Comparison of ENCODE assay signal across 19 mouse cellular contexts in the genomic region with DNA sequence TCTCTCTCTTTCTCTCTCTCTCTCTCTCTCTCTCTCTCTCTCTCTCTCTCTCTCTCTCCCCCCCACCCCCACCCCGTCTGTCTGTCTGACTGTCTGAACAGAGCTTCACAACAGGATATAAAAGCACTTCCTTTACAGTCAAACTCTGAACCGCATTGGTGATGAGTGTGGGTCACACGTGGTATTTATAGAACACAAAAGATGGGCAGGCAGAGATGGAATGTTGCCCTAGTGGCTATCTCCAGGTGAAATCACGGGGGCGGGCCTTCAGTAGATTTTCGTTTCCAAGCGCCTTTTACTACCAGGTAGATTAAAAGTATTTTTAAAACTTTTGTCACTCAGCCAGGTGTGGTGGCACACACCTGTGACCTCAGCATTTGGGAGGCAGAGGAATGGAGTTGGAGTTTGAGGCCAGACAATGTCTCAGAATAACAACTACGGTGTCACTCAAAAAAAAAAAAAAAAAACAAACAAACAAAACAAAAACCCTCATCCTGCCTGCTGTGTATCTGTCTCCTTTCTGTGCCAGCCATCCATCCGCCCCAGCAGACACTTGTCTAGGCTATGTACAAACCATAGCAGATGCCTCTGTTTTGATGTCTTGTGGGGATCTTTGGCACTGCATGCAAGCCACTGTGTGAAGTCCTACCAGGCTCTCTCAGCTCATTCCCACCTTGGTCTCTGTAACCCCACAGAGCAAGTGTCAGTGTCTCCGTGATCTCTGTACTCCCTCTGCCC. TPM values are rescaled to one million over a fixed set of nuclear protein-coding genes. Genes with fewer than 3 reads are reported as not detected.
DNase-seq lines count a peak whose midpoint lies in the region; ATAC-seq and TF ChIP-seq lines count a peak whose summit lies in the region.
"Had no signal": no experiment of that assay in that cellular context is flagged by ENCODE, and none has a peak within 500 bp of the region (broad histone marks: within the 10 kb centered on the region; RNA-seq: fewer than 3 reads in every experiment).

No protein-coding gene starts in this region.

- H3K4me2 ChIP-seq in heart, postnatal 0 days (ENCODE audit: low read depth, low read length): no peak overlapping the region
- no peak overlapping the region for H3K4me2 ChIP-seq in heart, embryonic 11.5 days
- no peak overlapping the region for H3K4me2 ChIP-seq in kidney, embryonic 15.5 days
- H3K4me2 ChIP-seq in midbrain, embryonic 14.5 days (ENCODE audit: low read length): no peak overlapping the region
- H3K4me2 ChIP-seq: midbrain, embryonic 13.5 days; neural tube, embryonic 12.5 days had no signal

- DNase-seq in heart, postnatal 0 days (ENCODE audit: low spot score): no peak
- peak; percentile 75 to 82 for DNase-seq in CD8-positive naive resting alpha-beta T cell, adult 2 months (ENCODE audit: low read depth in 2 of 2, low spot score in 2 of 2)
- peak; percentile 73 for DNase-seq in thymus, postnatal 14 days
- no peak for DNase-seq in layer of hippocampus, adult 18-20 months (ENCODE audit: low spot score in 2 of 2)
- DNase-seq in midbrain, embryonic 14.5 days: no peak
- DNase-seq: cerebellum, postnatal 10 days; heart, adult 2 months; heart, postnatal 36 days; kidney, adult 2 months; lung, postnatal 14 days had no signal

- WGBS in heart, postnatal 0 days: 39% methylated on average over 10 of the region's 10 CpGs
- 63% methylated on average over 10 of the region's 10 CpGs for WGBS in heart, embryonic 11.5 days (ENCODE audit: insufficient replicate concordance)
- WGBS in kidney, embryonic 15.5 days: 67% methylated on average over 10 of the region's 10 CpGs
- WGBS in midbrain, embryonic 14.5 days: 87% methylated on average over 10 of the region's 10 CpGs

- H3K4me3 ChIP-seq in heart, postnatal 0 days (ENCODE audit: low read depth, low read length): no peak overlapping the region
- no peak overlapping the region for H3K4me3 ChIP-seq in heart, embryonic 11.5 days (ENCODE audit: low read depth, low read length)
- H3K4me3 ChIP-seq in kidney, embryonic 15.5 days (replicated peaks): no peak overlapping the region
- H3K4me3 ChIP-seq in midbrain, embryonic 14.5 days (replicated peaks; ENCODE audit: low read depth, low read length): no peak overlapping the region
- H3K4me3 ChIP-seq: embryonic facial prominence, embryonic 10.5 days; erythroblast, embryonic 14.5 days; heart, adult 2 months; midbrain, embryonic 13.5 days; neural tube, embryonic 12.5 days had no signal

- TF ChIP-seq EP300 in heart, postnatal 0 days (IDR thresholded peaks at IDR 0.05; ENCODE audit: low read depth): no peak

- no peaks in the 10 kb centered on the region for H3K27me3 ChIP-seq in heart, postnatal 0 days (ENCODE audit: control insufficient read depth, insufficient read depth, low read length)
- H3K27me3 ChIP-seq in heart, embryonic 11.5 days (ENCODE audit: control insufficient read depth, insufficient read depth, low read length): no peaks in the 10 kb centered on the region
- H3K27me3 ChIP-seq in kidney, embryonic 15.5 days: no peaks in the 10 kb centered on the region
- no peaks in the 10 kb centered on the region for H3K27me3 ChIP-seq in midbrain, embryonic 14.5 days (ENCODE audit: control insufficient read depth, insufficient read depth, low read length)
- H3K27me3 ChIP-seq: midbrain, embryonic 13.5 days; neural tube, embryonic 12.5 days had no signal

- peak overlapping the region; percentile 43; the same call in 1 of the 2 replicates for H3K27ac ChIP-seq in heart, postnatal 0 days (ENCODE audit: low read depth)
- no peak overlapping the region for H3K27ac ChIP-seq in heart, embryonic 11.5 days (ENCODE audit: low read depth, low read length)
- no peak overlapping the region for H3K27ac ChIP-seq in kidney, embryonic 15.5 days
- H3K27ac ChIP-seq in midbrain, embryonic 14.5 days (replicated peaks; ENCODE audit: low read depth, low read length): no peak overlapping the region
- H3K27ac ChIP-seq: embryonic facial prominence, embryonic 10.5 days; heart, adult 2 months; midbrain, embryonic 13.5 days; neural tube, embryonic 12.5 days had no signal

- TF ChIP-seq CTCF in heart, postnatal 0 days (IDR thresholded peaks at IDR 0.05; ENCODE audit: low read depth): no peak

- peaks cover 4% of the 10 kb centered on the region; the same call in 1 of the 2 replicates for H3K4me1 ChIP-seq in heart, postnatal 0 days (ENCODE audit: control insufficient read depth, insufficient read depth)
- H3K4me1 ChIP-seq in heart, embryonic 11.5 days (ENCODE audit: control insufficient read depth, insufficient read depth, low read length): peaks cover 7% of the 10 kb centered on the region
- peaks cover 13% of the 10 kb centered on the region for H3K4me1 ChIP-seq in kidney, embryonic 15.5 days
- H3K4me1 ChIP-seq in midbrain, embryonic 14.5 days (ENCODE audit: control insufficient read depth, insufficient read depth, low read length): no peaks in the 10 kb centered on the region
- H3K4me1 ChIP-seq: neural tube, embryonic 12.5 days had no signal

- H3K9me3 ChIP-seq in heart, postnatal 0 days (replicated peaks; ENCODE audit: control insufficient read depth, low read length): no peaks in the 10 kb centered on the region
- no peaks in the 10 kb centered on the region for H3K9me3 ChIP-seq in heart, embryonic 11.5 days (replicated peaks; ENCODE audit: control insufficient read depth, low read length)
- no peaks in the 10 kb centered on the region for H3K9me3 ChIP-seq in kidney, embryonic 15.5 days (replicated peaks)
- H3K9me3 ChIP-seq in midbrain, embryonic 14.5 days (ENCODE audit: control insufficient read depth, low read length): no peaks in the 10 kb centered on the region
- H3K9me3 ChIP-seq: embryonic facial prominence, embryonic 10.5 days; midbrain, embryonic 13.5 days; neural tube, embryonic 12.5 days had no signal

- ATAC-seq in heart, postnatal 0 days (ENCODE audit: insufficient read depth, low read depth): no peak
- ATAC-seq in heart, embryonic 11.5 days (replicated peaks; ENCODE audit: insufficient number of reproducible peaks, low FRiP score, low TSS enrichment): no peak
- ATAC-seq in megakaryocyte, adult 5-6 weeks (ENCODE audit: poor library complexity, severe bottlenecking): 0 out of 2 replicates have a peak, but pooled peaks have one; percentile 26
- ATAC-seq in kidney, embryonic 15.5 days (replicated peaks; ENCODE audit: low FRiP score): no peak
- ATAC-seq in midbrain, embryonic 14.5 days (ENCODE audit: low FRiP score, low TSS enrichment): no peak
- ATAC-seq: forebrain, embryonic 16.5 days; hindbrain, embryonic 16.5 days; midbrain, embryonic 13.5 days had no signal

- H3K9ac ChIP-seq in heart, postnatal 0 days (replicated peaks; ENCODE audit: low read depth, low read length): no peak overlapping the region
- H3K9ac ChIP-seq in heart, embryonic 11.5 days (ENCODE audit: low read depth, low read length): no peak overlapping the region
- H3K9ac ChIP-seq in kidney, embryonic 15.5 days: no peak overlapping the region
- no peak overlapping the region for H3K9ac ChIP-seq in midbrain, embryonic 14.5 days (replicated peaks; ENCODE audit: low read length)
- H3K9ac ChIP-seq: midbrain, embryonic 13.5 days; neural tube, embryonic 12.5 days had no signal

- no peaks in the 10 kb centered on the region for H3K36me3 ChIP-seq in heart, postnatal 0 days (replicated peaks; ENCODE audit: control insufficient read depth, insufficient read depth, low read length)
- no peaks in the 10 kb centered on the region for H3K36me3 ChIP-seq in heart, embryonic 11.5 days (ENCODE audit: control insufficient read depth, insufficient read depth, low read length)
- no peaks in the 10 kb centered on the region for H3K36me3 ChIP-seq in kidney, embryonic 15.5 days
- no peaks in the 10 kb centered on the region for H3K36me3 ChIP-seq in midbrain, embryonic 14.5 days (ENCODE audit: control insufficient read depth, insufficient read depth, low read length)
- H3K36me3 ChIP-seq: embryonic facial prominence, embryonic 10.5 days; midbrain, embryonic 13.5 days; neural tube, embryonic 12.5 days had no signal

RNA-seq across cellular contexts. Expression of a gene that starts 34.7 kb away (rescaled TPM):
- total RNA-seq in heart, postnatal 0 days (2014; rRNA removed; ENCODE audit: low replicate concordance): 0.69 and 3.3 TPM in 2 replicates
- 7.2 and 7.8 TPM in 2 replicates for polyA plus RNA-seq in heart, postnatal 0 days (2015; fragmentation: Nextera tagmentation; extraction: Ambion mirVana)
- polyA plus RNA-seq in heart, embryonic 11.5 days (2014; fragmentation: Nextera tagmentation; extraction: Ambion mirVana): 20.3 and 21.0 TPM in 2 replicates
- total RNA-seq in megakaryocyte, adult 5-6 weeks (2015): 155 and 159 TPM in 2 replicates
- total RNA-seq in megakaryocyte, adult 5-6 weeks (2017): 158 and 165 TPM in 2 replicates
- total RNA-seq in layer of hippocampus, adult 18-20 months (2021): 10 to 100 TPM; 42.3 to 45.3 TPM
- polyA plus RNA-seq in kidney, embryonic 15.5 days (2015; fragmentation: Nextera tagmentation; extraction: Ambion mirVana): 5.8 and 7.1 TPM in 2 replicates
- polyA plus RNA-seq in midbrain, embryonic 14.5 days (2014; fragmentation: Nextera tagmentation; extraction: Ambion mirVana): 43.6 and 57.5 TPM in 2 replicates

Comparison
In these comparisons a context has a peak if more than half of its experiments do, and no peak if none do; other contexts are left out.
1. DNase-seq: peak in CD8-positive naive resting alpha-beta T cell, adult 2 months (2 of 2) and thymus, postnatal 14 days (single experiment); none in heart, postnatal 0 days (single experiment), layer of hippocampus, adult 18-20 months (0 of 2) and midbrain, embryonic 14.5 days (single experiment).